Mouse (Mus musculus) cerebellum, adult 2 months (tissue): ENCODE measurements around the gene Sema7a. TPM values are rescaled to one million over a fixed set of nuclear protein-coding genes. Genes with fewer than 3 reads are reported as not detected.

Source experiments
- DNase-seq, 2 experiments: peaks; one replicate each; pipeline ENCODE4 v3.0.0; 2021
- H3K27ac ChIP-seq: fragments of 200-500 bp; 2 replicates; pipeline ENCODE4 v1.5.1; 2012; ENCODE audit warnings: low read length, control low read depth, inconsistent platforms; ENCODE audit not compliant: insufficient read depth
- H3K27me3 ChIP-seq: fragments of 200-500 bp; 2 replicates; pipeline ENCODE4 v1.6.1; 2012; ENCODE audit warnings: inconsistent platforms, mild to moderate bottlenecking, low read length, moderate library complexity; ENCODE audit not compliant: control insufficient read depth, insufficient read depth
- H3K4me1 ChIP-seq: fragments of 200-500 bp; 2 replicates; pipeline ENCODE4 v1.6.1; 2011; ENCODE audit warnings: low read length; ENCODE audit not compliant: control insufficient read depth, insufficient read depth
- H3K4me3 ChIP-seq: fragments of 200-500 bp; replicated peaks from 2 replicates; pipeline ENCODE3; 2011; ENCODE audit warnings: mild to moderate bottlenecking, low read depth, low read length, control low read depth; ENCODE audit not compliant: insufficient read depth
- CTCF ChIP-seq: fragments of 200-500 bp; IDR thresholded peaks from 2 replicates; pipeline ENCODE4 v1.5.1; 2011; ENCODE audit warnings: low read depth, mild to moderate bottlenecking, control low read depth, low read length, moderate library complexity, borderline replicate concordance; ENCODE audit not compliant: insufficient read depth
- POLR2A ChIP-seq: fragments of 200-500 bp; IDR thresholded peaks from 2 replicates; pipeline ENCODE4 v1.6.1; 2011; ENCODE audit warnings: low read length, control low read depth, borderline replicate concordance; ENCODE audit not compliant: insufficient read depth
- WGBS: fragments of 180-500 bp; shearing (Covaris S2); methylation state at CpG from one replicate; pipeline ENCODE4 v1.1.7; 2018; 5-methylcytosine and 5-hydroxymethylcytosine counted together
- polyA plus RNA-seq: library from polyadenylated mRNA; depleted of rRNA; stranded (reverse); fragments of >200 nt; gene quantifications from 2 replicates; pipeline ENCODE4 v1.2.3, GENCODE M21; 2012

Sema7a gene
- polyA plus RNA-seq, 1 experiment, result 177 TPM

DNA sequence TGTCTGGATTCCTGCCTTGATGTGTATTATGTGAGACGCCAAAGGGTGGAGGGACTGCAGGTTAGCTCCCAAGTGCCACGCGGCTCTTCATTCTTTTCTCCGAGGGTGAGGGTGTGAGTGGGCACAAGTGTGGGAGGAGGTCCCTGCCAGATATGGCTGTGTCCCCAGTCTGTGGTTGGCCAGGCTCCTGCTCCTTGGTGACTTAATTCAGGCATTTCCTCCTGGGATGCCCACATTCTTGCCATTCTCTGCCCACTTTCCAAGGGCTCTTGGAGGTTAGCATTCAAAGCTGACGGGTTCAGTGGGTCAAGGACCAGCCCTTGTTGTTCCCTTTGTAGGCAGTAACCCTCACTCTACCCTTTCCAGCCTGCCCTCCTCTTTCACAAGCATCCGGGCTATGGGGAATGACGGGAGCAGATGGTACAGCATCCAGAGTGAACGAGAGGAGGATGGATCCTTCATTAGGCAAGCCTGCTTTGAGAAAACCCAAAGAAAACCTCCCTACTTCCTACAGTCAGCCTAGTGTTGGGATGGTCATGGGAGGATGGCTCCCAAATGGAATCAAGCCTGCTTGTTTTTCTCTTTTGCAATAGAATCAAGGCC is 9.3 kb downstream of the Sema7a start:
- TF ChIP-seq POLR2A, result no peak
- no peak for TF ChIP-seq CTCF
- Histone ChIP-seq H3K4me3 (no peak overlapping the region), H3K27me3 (no peaks in the 10 kb centered on the region), H3K4me1 (peaks cover 89% of the 10 kb centered on the region), H3K27ac (peak overlapping the region; percentile 73; the same call in 1 of the 2 replicates)
- no peak for DNase-seq
- WGBS, result 22% methylated on average over 8 of the region's 8 CpGs

DNA sequence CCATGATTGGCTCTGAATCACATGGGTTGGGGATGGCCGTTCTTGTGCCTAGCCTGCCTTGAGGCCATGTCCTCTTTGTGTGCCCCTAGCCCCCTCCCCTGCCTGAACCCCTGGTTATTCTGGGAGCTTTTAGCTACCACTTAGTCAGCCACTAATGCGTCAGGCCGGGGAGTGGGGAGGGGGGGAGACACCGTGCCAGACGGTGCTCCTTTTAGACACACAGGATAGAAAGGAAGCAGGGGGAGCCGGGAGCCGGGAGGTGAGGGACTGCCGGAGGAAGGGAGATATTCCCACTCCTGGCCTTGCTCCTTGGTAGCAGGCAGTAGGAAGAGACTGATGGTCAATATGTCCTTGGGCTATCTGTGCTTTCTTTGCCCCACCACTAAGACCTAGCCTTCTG is 10.0 kb downstream of the Sema7a start:
- Histone ChIP-seq H3K4me1 (peaks cover 87% of the 10 kb centered on the region), H3K27ac (peak overlapping the region; percentile 65), H3K4me3 (peak overlapping the region; percentile 20), H3K27me3 (no peaks in the 10 kb centered on the region)
- 12% methylated on average over 8 of the region's 8 CpGs for WGBS
- DNase-seq, result no peak
- TF ChIP-seq POLR2A, result no peak

- H3K27ac ChIP-seq, result peak overlapping the region; percentile 65
- DNase-seq, result peak in 1 of 2 experiments; percentile 58
Observed at GRCm38 (mm10) chr9:57950519-57950918, 10.6 kb downstream of the Sema7a start.

GRCm38 (mm10) chr9:57951993-57952392 is 12.1 kb downstream of the Sema7a start:
- no peak for TF ChIP-seq POLR2A
- no peak for TF ChIP-seq CTCF
- DNase-seq, result no peak
- Histone ChIP-seq H3K27ac (peak overlapping the region; percentile 22; the same call in 1 of the 2 replicates), H3K27me3 (no peaks in the 10 kb centered on the region), H3K4me3 (no peak overlapping the region), H3K4me1 (peaks cover 67% of the 10 kb centered on the region)
- 43% methylated on average over 6 of the region's 6 CpGs for WGBS

More at GRCm38 (mm10) chr9:57950519-57950918, 10.6 kb downstream of the Sema7a start:
- TF ChIP-seq CTCF (no peak), POLR2A (no peak)
- Histone ChIP-seq H3K27me3 (no peaks in the 10 kb centered on the region), H3K4me1 (peaks cover 81% of the 10 kb centered on the region), H3K4me3 (peak overlapping the region; percentile 20)
- WGBS, result 49% methylated on average over 9 of the region's 9 CpGs

DNA sequence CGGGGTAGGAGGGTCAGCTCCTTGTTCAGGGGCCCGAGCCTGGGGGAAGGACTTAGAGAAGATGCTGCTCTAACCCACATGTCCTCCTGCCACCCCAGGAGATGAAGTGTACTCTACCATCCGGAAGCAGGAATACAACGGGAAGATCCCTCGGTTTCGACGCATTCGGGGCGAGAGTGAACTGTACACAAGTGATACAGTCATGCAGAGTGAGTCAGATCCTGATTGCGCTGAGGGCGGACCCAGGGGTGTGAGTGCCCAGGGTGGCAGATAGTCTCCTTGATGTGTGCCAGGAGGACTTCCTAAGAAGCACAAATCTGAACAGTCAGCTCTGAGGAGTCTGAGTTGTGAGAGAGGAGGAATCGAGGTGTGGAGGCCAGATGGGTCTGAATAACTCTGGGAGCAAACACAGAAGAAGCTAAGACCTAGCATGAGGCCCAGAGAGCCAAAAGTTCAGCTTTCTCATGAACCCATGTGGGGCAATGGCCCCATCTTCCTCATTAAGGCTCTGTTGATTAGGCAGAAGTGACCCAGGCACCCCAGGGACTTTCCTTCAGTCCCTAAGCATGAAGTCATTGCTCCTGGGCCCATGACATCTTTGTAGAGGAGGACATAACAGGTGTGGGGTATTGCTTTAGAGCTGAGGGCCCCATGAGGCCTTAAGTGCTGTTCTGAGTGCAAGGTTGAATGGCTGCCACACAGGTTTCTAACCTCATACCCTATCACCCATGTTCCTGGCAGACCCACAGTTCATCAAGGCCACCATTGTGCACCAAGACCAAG is 15.2 kb downstream of the Sema7a start:
- Histone ChIP-seq H3K27ac (no peak overlapping the region), H3K27me3 (no peaks in the 10 kb centered on the region), H3K4me3 (no peak overlapping the region), H3K4me1 (peaks cover 38% of the 10 kb centered on the region)
- TF ChIP-seq CTCF, result no peak
- TF ChIP-seq POLR2A, result no peak
- peak in 1 of 2 experiments; percentile 10 for DNase-seq
- WGBS, result 73% methylated on average over 12 of the region's 12 CpGs

DNA sequence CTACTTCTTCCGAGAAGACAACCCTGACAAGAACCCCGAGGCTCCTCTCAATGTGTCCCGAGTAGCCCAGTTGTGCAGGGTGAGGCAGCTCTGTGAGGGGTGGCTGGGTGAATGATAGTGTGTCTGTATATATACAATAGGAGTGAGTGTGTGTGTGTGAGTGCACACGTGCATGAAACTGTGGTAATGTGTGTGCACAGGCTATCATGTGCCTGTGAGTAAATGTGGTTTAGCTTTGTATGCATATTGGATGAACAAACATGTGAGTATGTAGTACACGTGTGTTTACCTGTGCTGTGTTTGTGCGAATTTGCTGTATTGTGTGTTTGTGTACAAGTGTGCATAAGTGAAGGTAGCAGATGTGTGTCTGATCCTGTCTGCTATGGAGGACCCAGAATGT is 15.9 kb downstream of the Sema7a start:
- Histone ChIP-seq H3K27ac (no peak overlapping the region), H3K27me3 (no peaks in the 10 kb centered on the region), H3K4me1 (peaks cover 32% of the 10 kb centered on the region), H3K4me3 (no peak overlapping the region)
- no peak for DNase-seq
- WGBS, result 80% methylated on average over 6 of the region's 6 CpGs
- TF ChIP-seq POLR2A, result no peak
- no peak for TF ChIP-seq CTCF

- TF ChIP-seq CTCF (no peak), POLR2A (no peak)
Observed at GRCm38 (mm10) chr9:57956196-57956837, 16.4 kb downstream of the Sema7a start.

GRCm38 (mm10) chr9:57956838-57957236 is 16.9 kb downstream of the Sema7a start:
- peaks cover 21% of the 10 kb centered on the region for H3K4me1 ChIP-seq
- TF ChIP-seq CTCF (no peak), POLR2A (no peak)
- H3K27me3 ChIP-seq, result no peaks in the 10 kb centered on the region
- DNase-seq, result no peak
- no peak overlapping the region for H3K4me3 ChIP-seq
- no peak overlapping the region for H3K27ac ChIP-seq
- WGBS, result 73% methylated on average over 5 of the region's 5 CpGs

More at GRCm38 (mm10) chr9:57956196-57956837, 16.4 kb downstream of the Sema7a start:
- H3K4me3 ChIP-seq, result no peak overlapping the region
- no peaks in the 10 kb centered on the region for H3K27me3 ChIP-seq
- DNase-seq, result peak in 1 of 2 experiments; percentile 9
- H3K4me1 ChIP-seq, result peaks cover 27% of the 10 kb centered on the region
- WGBS, result 85% methylated on average over 9 of the region's 9 CpGs
- no peak overlapping the region for H3K27ac ChIP-seq
